Mouse (Mus musculus): ENCODE data around the gene Lix1. TPM values are rescaled to one million over a fixed set of nuclear protein-coding genes. Genes with fewer than 3 reads are reported as not detected.
"Not testable (repeated sequence)": the region's sequence is repeated elsewhere in the genome, so short reads cannot be mapped to it uniquely, and the experiment has no call there.

The Lix1 gene
- total RNA-seq, 1 experiment from 2014 or later, result not detected

DNA sequence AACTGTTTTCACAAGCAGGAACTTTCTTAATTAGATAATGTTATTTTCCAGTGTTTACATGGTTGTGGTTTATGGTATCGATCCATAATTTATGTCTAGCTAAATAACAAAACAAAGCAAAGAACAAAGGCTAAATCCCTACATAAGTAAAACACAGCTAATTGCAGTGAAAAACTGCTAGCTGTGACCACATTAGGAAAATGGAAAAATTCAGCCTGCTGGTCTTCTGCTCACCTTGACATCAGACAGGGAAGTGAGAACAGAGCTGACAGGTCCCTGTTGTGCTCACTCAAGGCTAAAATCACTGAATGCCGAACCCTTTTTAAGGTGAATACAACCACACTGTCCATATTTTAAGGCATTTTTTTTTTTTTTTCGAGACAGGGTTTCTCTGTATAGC, 50.1 kb downstream of the Lix1 start:
- ATAC-seq (replicated peaks; ENCODE audit: insufficient number of reproducible peaks, low FRiP score, low TSS enrichment, poor library complexity, severe bottlenecking), result no peak

DNA sequence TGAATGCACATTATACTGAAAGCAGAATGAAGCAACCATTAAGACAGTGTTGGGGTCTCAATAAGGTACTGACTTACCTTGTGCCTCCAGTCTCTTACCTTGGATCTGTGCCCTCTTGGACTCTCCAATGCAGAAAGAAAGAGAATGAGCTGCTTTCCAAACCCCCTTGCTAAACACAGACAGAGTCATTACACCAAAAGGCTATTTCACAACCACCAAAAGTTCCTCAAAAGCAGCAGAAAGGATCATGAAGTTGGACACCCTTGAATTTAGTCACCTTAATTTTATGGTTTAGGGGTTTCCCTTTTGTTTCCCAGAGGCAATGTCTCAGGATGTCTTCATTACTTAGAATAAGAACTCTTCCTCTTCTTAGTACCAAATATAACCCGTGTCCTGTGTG, 52.1 kb downstream of the Lix1 start:
- ATAC-seq (replicated peaks; ENCODE audit: insufficient number of reproducible peaks, low FRiP score, low TSS enrichment, poor library complexity, severe bottlenecking), result no peak

DNA sequence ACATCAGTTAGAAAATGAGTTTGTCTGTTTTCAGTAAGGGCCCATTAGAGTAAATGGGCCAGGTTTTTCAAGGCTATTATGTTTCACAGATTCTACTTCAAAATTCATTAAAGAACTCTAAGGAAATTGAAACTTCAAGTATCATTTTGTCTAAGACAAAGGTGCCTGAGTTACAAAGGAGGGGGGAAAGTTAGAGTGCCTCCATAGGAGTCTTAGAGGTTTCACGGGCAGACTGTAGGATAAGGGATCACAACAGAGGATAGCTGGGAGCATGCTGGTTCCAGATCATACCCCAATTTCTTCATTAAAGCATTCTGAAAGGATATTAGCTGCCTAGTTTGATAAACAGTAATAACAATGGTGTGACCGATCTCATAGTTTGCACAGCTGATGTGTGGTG, 83.3 kb downstream of the Lix1 start:
- no peak for ATAC-seq (replicated peaks; ENCODE audit: insufficient number of reproducible peaks, low FRiP score, low TSS enrichment, poor library complexity, severe bottlenecking)

DNA sequence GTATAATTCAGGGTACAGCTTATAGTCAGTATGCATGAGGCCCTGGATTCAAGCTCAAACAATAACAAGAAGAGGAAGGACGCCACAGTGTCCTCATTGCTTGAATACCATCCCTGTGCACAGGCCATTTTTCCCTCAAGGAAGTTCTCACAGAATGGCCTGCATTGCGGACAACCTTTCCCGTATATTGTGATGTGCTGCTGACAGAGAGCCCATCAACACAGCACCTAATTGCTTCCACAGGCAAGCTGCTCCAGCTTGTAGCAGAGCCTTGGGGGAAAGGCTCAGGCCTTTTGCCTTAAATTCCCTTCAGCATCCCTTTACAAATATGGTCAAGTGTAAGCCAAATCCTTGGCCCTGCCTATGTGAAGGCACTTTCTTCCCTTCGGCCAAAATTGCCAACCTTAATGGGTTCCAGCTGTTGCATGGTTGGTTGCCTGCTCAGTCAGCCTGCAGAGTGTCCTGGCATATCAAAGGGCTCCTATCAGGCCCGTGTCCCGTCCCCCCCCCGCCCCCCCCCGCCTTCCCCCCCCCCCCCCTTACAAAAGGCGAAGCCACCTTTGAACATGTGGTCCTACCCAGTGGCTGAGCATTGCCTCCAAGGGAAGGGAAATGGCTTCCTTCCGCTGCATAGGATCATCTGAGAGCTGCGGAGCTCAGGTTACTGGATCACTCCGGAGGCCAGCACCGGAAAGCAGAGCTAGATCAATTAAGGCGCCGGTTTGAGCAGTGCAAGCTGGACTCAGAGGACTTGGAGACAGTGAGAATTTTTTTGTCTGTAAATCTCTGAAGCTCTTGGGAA, 88.5 kb downstream of the Lix1 start:
- no peak for ATAC-seq (replicated peaks; ENCODE audit: insufficient number of reproducible peaks, low FRiP score, low TSS enrichment, poor library complexity, severe bottlenecking)

DNA sequence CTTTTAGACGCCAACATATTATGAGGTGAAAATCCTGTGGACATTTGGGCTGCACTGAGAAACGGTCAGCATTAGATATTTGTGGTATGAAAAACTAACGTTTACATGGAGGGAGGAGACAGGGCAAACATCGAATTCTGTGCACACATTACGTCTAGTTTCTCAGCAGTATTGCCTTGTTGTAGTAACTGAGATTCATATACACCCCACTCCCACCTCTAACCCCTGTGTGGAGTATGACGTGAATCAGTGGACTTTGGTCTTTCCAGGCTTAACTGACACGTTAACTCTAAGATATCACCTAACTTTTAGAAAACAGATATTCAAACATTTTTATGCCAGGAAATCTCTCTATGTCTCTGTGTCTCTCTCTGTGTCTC, 89.1 kb downstream of the Lix1 start:
- no peak for ATAC-seq (replicated peaks; ENCODE audit: insufficient number of reproducible peaks, low FRiP score, low TSS enrichment, poor library complexity, severe bottlenecking)

DNA sequence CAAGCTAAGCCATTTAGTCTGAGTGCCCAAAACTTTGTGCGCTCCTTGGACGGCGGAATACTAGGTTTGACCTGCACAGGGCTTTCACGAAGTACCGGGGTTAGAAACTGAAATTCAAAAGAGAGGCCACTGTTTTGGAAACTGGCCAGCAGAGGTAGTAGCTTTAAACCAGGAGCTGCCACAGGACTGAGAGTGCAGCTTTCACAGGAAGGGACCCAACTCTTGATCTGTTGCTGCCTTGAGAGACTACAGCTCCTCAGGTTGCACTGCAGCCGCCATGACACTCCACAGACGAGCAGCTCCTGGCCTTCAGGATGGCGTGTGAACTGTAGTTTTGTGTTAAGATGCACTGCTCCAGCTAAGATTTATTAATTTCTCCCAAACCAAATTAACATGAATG, 89.6 kb downstream of the Lix1 start:
- no peak for ATAC-seq (replicated peaks; ENCODE audit: insufficient number of reproducible peaks, low FRiP score, low TSS enrichment, poor library complexity, severe bottlenecking)

DNA sequence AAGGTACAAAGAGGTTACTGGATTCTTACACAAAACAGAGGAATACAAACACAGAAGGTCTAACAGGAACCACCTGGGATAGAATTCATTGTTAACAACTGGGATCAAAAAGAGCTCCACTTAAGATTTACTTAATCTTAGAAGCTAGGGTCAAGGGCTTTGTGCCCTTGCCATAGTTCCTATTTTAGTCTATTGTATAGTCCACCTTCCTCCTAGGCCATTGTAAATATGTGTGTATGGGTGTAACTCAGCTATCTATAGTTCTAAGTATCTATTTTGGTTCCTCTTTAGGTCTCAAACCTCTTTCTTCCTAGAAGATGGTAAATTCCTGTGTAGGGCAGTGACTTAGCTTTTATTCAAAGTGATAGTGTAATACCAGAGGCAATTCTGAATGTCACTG, 93.8 kb downstream of the Lix1 start:
- not testable (repeated sequence) for ATAC-seq (replicated peaks; ENCODE audit: insufficient number of reproducible peaks, low FRiP score, low TSS enrichment, poor library complexity, severe bottlenecking)

DNA sequence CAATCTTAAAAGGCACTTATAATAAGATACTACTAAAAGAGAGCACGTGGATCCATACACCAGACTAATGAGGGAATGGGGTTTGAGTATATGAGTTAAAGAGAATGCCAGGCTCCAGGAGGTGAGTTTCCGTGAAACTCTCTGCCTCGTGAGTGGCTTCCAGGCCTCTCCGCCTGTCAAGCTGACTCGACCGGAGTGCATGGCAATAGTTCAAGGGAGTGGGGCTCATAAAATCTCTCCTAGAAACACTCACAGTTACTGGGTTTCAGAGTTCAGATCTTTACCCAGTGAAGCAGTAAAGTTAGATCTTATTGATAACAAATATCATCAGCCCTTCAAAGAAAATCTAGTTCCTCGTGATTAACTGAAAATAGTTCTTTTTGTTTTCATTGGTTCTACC, 94.3 kb downstream of the Lix1 start:
- no peak for ATAC-seq (replicated peaks; ENCODE audit: insufficient number of reproducible peaks, low FRiP score, low TSS enrichment, poor library complexity, severe bottlenecking)

DNA sequence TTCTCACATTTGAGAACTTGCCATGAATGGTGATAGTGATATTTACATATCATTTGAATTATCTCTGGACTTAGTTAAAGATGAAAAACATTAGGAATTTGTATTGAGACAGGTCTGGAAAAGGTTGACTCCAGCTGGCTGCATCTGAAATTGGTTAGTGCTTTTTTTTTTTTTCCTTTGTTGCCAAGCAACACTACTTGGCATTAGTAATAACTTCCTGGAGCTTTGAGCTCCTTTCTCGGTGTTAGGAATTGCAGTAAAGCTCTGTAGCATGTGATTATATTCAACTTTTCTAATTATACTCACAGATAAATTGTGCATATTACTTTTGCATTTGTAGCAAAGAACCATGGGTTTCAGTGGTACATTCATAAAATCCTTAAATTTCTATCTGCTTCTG, 96.4 kb downstream of the Lix1 start:
- ATAC-seq (replicated peaks; ENCODE audit: insufficient number of reproducible peaks, low FRiP score, low TSS enrichment, poor library complexity, severe bottlenecking), result no peak

DNA sequence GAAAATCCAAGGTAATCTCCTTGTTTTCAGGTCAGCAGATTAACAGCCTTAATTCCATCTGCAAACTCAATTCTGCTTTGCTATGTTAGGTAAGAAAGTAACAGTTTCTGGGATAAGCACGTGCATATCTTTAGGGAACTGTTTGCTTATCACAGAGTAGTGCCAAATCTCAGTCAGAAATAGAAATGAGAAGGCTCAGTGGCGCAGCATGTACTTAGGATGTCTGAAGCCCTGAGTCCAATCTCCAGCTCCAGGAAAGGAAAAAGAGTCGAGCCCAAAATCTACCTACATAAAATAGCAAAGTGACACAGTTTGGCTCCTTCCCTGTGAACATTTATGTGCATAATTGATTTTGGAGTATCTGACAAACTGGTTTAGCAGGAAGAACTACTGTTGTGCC, 96.8 kb downstream of the Lix1 start:
- ATAC-seq (replicated peaks; ENCODE audit: insufficient number of reproducible peaks, low FRiP score, low TSS enrichment, poor library complexity, severe bottlenecking), result no peak

DNA sequence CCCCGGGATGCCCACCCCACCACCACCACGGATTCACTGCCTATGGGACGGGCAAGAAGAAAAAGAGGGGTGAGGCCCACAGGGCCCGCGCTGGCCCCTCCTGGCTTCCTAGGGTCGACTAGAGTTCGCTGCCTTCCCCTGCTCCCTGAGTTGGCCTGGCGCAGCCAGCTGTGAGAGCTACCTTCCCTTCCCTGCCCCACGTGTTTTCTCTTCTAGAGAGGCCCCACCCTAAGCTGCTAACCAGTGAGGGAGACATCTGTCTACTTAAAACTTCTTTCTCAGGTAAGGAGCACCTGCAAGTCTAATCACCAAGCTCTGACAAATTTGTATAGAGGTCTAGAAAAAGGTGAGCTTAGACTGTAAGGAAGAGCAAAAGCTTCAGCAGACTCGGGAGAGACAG, 104.2 kb downstream of the Lix1 start:
- ATAC-seq (replicated peaks; ENCODE audit: insufficient number of reproducible peaks, low FRiP score, low TSS enrichment, poor library complexity, severe bottlenecking), result no peak

Other genes with a start within 250 kb of the Lix1 start
- 18.5 to 39.8 TPM (median 21.4 TPM) in 3 replicates for gene Riok2, start 28.4 kb upstream of the Lix1 start, total RNA-seq (2017)
- gene Lnpep, start 222.4 kb downstream of the Lix1 start, total RNA-seq (2017), result 106 to 173 TPM (median 120 TPM) in 3 replicates

Data from monocyte, adult 5-6 weeks (primary cell).